Mouse (Mus musculus): Measurements from ENCODE around the gene Cttnbp2.

Cttnbp2 gene

GRCm38 (mm10) chr6:18514480-18515352 lies at the start of gene Cttnbp2:
Gene Cttnbp2 (minus strand): TSS chr6:18514843.
- in situ Hi-C loops (cut with MboI): no loop called here

GRCm38 (mm10) chr6:18559019-18559418 lies 44.4 kb upstream of the Cttnbp2 start:
- in situ Hi-C loops (cut with MboI): no loop called here

GRCm38 (mm10) chr6:18547516-18548465 lies 33.1 kb upstream of the Cttnbp2 start:
- in situ Hi-C loops (cut with MboI): no loop called here

GRCm38 (mm10) chr6:18543878-18544277 lies 29.2 kb upstream of the Cttnbp2 start:
- in situ Hi-C loops (cut with MboI): no loop called here

- in situ Hi-C loops (cut with MboI): no loop called here
Observed at GRCm38 (mm10) chr6:18540396-18540795, 25.8 kb upstream of the Cttnbp2 start.

- in situ Hi-C loops (cut with MboI): no loop called here
Observed at GRCm38 (mm10) chr6:18530394-18530793, 15.8 kb upstream of the Cttnbp2 start.

GRCm38 (mm10) chr6:18517626-18518025 lies 3.0 kb upstream of the Cttnbp2 start:
- in situ Hi-C loops (cut with MboI): no loop called here

GRCm38 (mm10) chr6:18513611-18514473 lies 801 bp downstream of the Cttnbp2 start:
- in situ Hi-C loops (cut with MboI): no loop called here

GRCm38 (mm10) chr6:18511886-18512285 lies 2.8 kb downstream of the Cttnbp2 start:
- in situ Hi-C loops (cut with MboI): no loop called here

- in situ Hi-C loops (cut with MboI): no loop called here
Observed at GRCm38 (mm10) chr6:18508036-18508435, 6.6 kb downstream of the Cttnbp2 start.

GRCm38 (mm10) chr6:18499833-18500232 lies 14.8 kb downstream of the Cttnbp2 start:
- in situ Hi-C loops (cut with MboI): no loop called here

- in situ Hi-C loops (cut with MboI): no loop called here
Observed at GRCm38 (mm10) chr6:18492977-18493376, 21.7 kb downstream of the Cttnbp2 start.

GRCm38 (mm10) chr6:18492248-18492901 lies 22.3 kb downstream of the Cttnbp2 start:
- in situ Hi-C loops (cut with MboI): no loop called here

GRCm38 (mm10) chr6:18485087-18485486 lies 29.6 kb downstream of the Cttnbp2 start:
- in situ Hi-C loops (cut with MboI): no loop called here

- in situ Hi-C loops (cut with MboI): no loop called here
Observed at GRCm38 (mm10) chr6:18484061-18484460, 30.6 kb downstream of the Cttnbp2 start.

GRCm38 (mm10) chr6:18482546-18482945 lies 32.1 kb downstream of the Cttnbp2 start:
- in situ Hi-C loops (cut with MboI): no loop called here

GRCm38 (mm10) chr6:18481781-18482180 lies 32.9 kb downstream of the Cttnbp2 start:
- in situ Hi-C loops (cut with MboI): no loop called here

- in situ Hi-C loops (cut with MboI): no loop called here
Observed at GRCm38 (mm10) chr6:18477313-18477930, 37.2 kb downstream of the Cttnbp2 start.

- in situ Hi-C loops (cut with MboI): no loop called here
Observed at GRCm38 (mm10) chr6:18474983-18475382, 39.7 kb downstream of the Cttnbp2 start.

- in situ Hi-C loops (cut with MboI): no loop called here
Observed at GRCm38 (mm10) chr6:18474541-18474940, 40.1 kb downstream of the Cttnbp2 start.

- in situ Hi-C loops (cut with MboI): no loop called here
Observed at GRCm38 (mm10) chr6:18469206-18469605, 45.4 kb downstream of the Cttnbp2 start.

All from mature B cell (primary cell).